Mouse (Mus musculus) heart, adult 2 months (tissue): Measurements from ENCODE around the gene Gm16223.

Experiments used
- CTCF ChIP-seq: fragments of 200-600 bp; IDR thresholded peaks from 2 replicates; pipeline ENCODE4 v1.8.1; 2022; ENCODE audit warnings: antibody characterized with exemption, mild to moderate bottlenecking, moderate library complexity
- EP300 ChIP-seq: fragments of 200-500 bp; IDR thresholded peaks from 2 replicates; pipeline ENCODE4 v1.6.1; 2011; ENCODE audit warnings: low read depth, low read length, control low read depth; ENCODE audit not compliant: insufficient read depth

- TF ChIP-seq EP300 (no peak), CTCF (no peak)
Measured at GRCm38 (mm10) chr5:42168785-42169184, 101.0 kb downstream of the Gm16223 start.
